11 mouse cellular contexts compared by ENCODE assay signal in the genomic region with DNA sequence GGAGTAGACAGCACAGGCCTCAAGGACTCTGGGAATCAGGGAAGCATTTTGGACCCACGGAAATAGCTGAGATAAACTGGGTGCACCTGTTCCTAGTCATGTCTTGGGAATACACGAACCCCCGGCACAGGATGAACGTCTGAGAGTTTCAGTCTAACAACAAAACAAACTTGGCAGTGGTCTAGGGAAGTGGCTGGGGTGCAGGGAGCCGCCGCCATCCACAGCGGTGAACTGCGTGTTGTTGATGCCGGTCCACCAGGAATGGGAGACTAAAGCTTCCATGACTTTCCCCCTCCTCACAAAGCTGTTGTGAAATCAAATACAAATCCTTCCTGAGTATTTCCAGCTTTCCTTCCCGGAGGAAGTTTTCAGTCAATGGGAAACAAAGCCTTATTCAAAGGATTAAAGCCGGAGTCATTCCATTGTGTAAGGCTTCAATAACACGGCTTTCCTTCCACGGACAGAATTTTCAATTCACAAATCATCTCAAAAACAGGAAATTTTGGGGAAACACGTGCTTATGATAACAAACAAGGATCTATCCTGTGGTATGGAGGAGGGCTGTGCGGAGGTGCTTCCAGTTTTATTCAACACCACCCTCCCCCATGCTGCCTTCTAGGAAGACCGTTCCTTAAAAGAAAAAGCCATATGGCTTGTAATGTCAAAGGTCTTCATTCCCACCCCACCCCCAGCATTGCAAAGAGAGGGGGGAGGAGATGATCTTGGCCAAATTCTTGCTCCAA. TPM values are rescaled to one million over a fixed set of nuclear protein-coding genes. Genes with fewer than 3 reads are reported as not detected.
DNase-seq lines count a peak whose midpoint lies in the region; ATAC-seq and TF ChIP-seq lines count a peak whose summit lies in the region.
"Had no signal": no experiment of that assay in that cellular context is flagged by ENCODE, and none has a peak within 500 bp of the region (broad histone marks: within the 10 kb centered on the region; RNA-seq: fewer than 3 reads in every experiment).

No protein-coding gene starts in this region.

- no peak for DNase-seq in hindbrain, postnatal 0 days (ENCODE audit: low spot score)
- DNase-seq in right cerebral cortex, adult 18-20 months, result peak; percentile 23
- DNase-seq in right cerebral cortex, postnatal 4 days, result no peak
- no peak for DNase-seq in spleen, postnatal 14 days (ENCODE audit: low spot score in 2 of 2)
- DNase-seq: cerebellum, adult 9-10 months had no signal

- no peak for ATAC-seq in hindbrain, embryonic 13.5 days (ENCODE audit: low FRiP score)
- ATAC-seq in hindbrain, postnatal 0 days, result no peak
- peak; percentile 33; the same call in 1 of the 2 replicates for ATAC-seq in forebrain, embryonic 12.5 days (ENCODE audit: low FRiP score)
- ATAC-seq in midbrain, embryonic 16.5 days, result no peak

- peak overlapping the region; percentile 5; the same call in 1 of the 2 replicates for H3K9ac ChIP-seq in hindbrain, embryonic 13.5 days
- no peak overlapping the region for H3K9ac ChIP-seq in hindbrain, postnatal 0 days (replicated peaks; ENCODE audit: low read length)
- no peak overlapping the region for H3K9ac ChIP-seq in forebrain, embryonic 12.5 days
- no peak overlapping the region for H3K9ac ChIP-seq in midbrain, embryonic 16.5 days (ENCODE audit: low read depth, low read length)
- H3K9ac ChIP-seq: embryonic facial prominence, embryonic 13.5 days; kidney, embryonic 15.5 days; lung, embryonic 15.5 days had no signal

- peaks cover 10% of the 10 kb centered on the region for H3K4me1 ChIP-seq in hindbrain, embryonic 13.5 days (replicated peaks)
- H3K4me1 ChIP-seq in hindbrain, postnatal 0 days (ENCODE audit: insufficient read depth, low read length), result no peaks in the 10 kb centered on the region
- H3K4me1 ChIP-seq in forebrain, embryonic 12.5 days, result peaks cover 12% of the 10 kb centered on the region
- H3K4me1 ChIP-seq in midbrain, embryonic 16.5 days (ENCODE audit: control insufficient read depth, insufficient read depth, low read length), result peaks cover 7% of the 10 kb centered on the region; the same call in 1 of the 2 replicates
- H3K4me1 ChIP-seq: lung, embryonic 15.5 days had no signal

- WGBS in hindbrain, embryonic 13.5 days, result 35% methylated on average over 16 of the region's 16 CpGs
- WGBS in hindbrain, postnatal 0 days, result 36% methylated on average over 16 of the region's 16 CpGs
- 20% methylated on average over 16 of the region's 16 CpGs for WGBS in forebrain, embryonic 12.5 days
- WGBS in midbrain, embryonic 16.5 days, result 17% methylated on average over 16 of the region's 16 CpGs

- H3K4me3 ChIP-seq in hindbrain, embryonic 13.5 days, result no peak overlapping the region
- no peak overlapping the region for H3K4me3 ChIP-seq in hindbrain, postnatal 0 days (ENCODE audit: low read length)
- no peak overlapping the region for H3K4me3 ChIP-seq in forebrain, embryonic 12.5 days (replicated peaks)
- no peak overlapping the region for H3K4me3 ChIP-seq in midbrain, embryonic 16.5 days (ENCODE audit: low read depth, low read length)
- H3K4me3 ChIP-seq: embryonic facial prominence, embryonic 13.5 days; kidney, embryonic 15.5 days; lung, embryonic 15.5 days had no signal

- H3K27me3 ChIP-seq in hindbrain, embryonic 13.5 days, result no peaks in the 10 kb centered on the region
- no peaks in the 10 kb centered on the region for H3K27me3 ChIP-seq in hindbrain, postnatal 0 days (ENCODE audit: insufficient read depth, low read length)
- H3K27me3 ChIP-seq in forebrain, embryonic 12.5 days, result no peaks in the 10 kb centered on the region; the same call in 1 of the 2 replicates
- H3K27me3 ChIP-seq in midbrain, embryonic 16.5 days (ENCODE audit: control insufficient read depth, insufficient read depth, low read depth, low read length), result no peaks in the 10 kb centered on the region
- H3K27me3 ChIP-seq: embryonic facial prominence, embryonic 13.5 days; kidney, embryonic 15.5 days; lung, embryonic 15.5 days had no signal

- H3K9me3 ChIP-seq in hindbrain, embryonic 13.5 days, result no peaks in the 10 kb centered on the region
- no peaks in the 10 kb centered on the region for H3K9me3 ChIP-seq in hindbrain, postnatal 0 days (ENCODE audit: low read length)
- H3K9me3 ChIP-seq in forebrain, embryonic 12.5 days, result no peaks in the 10 kb centered on the region
- no peaks in the 10 kb centered on the region for H3K9me3 ChIP-seq in midbrain, embryonic 16.5 days (replicated peaks; ENCODE audit: control insufficient read depth, low read length, poor library complexity, severe bottlenecking)
- H3K9me3 ChIP-seq: embryonic facial prominence, embryonic 13.5 days; kidney, embryonic 15.5 days; lung, embryonic 15.5 days had no signal

- no peak for TF ChIP-seq CTCF in hindbrain, postnatal 0 days (IDR thresholded peaks at IDR 0.05; ENCODE audit: low read depth)

- no peak overlapping the region for H3K27ac ChIP-seq in hindbrain, embryonic 13.5 days
- no peak overlapping the region for H3K27ac ChIP-seq in hindbrain, postnatal 0 days
- H3K27ac ChIP-seq in forebrain, embryonic 12.5 days, result no peak overlapping the region
- no peak overlapping the region for H3K27ac ChIP-seq in midbrain, embryonic 16.5 days (ENCODE audit: low read length)
- H3K27ac ChIP-seq: embryonic facial prominence, embryonic 13.5 days; kidney, embryonic 15.5 days; lung, embryonic 15.5 days had no signal

- H3K36me3 ChIP-seq in hindbrain, embryonic 13.5 days, result no peaks in the 10 kb centered on the region
- H3K36me3 ChIP-seq in hindbrain, postnatal 0 days (ENCODE audit: insufficient read depth, low read length), result no peaks in the 10 kb centered on the region
- no peaks in the 10 kb centered on the region for H3K36me3 ChIP-seq in forebrain, embryonic 12.5 days (replicated peaks)
- H3K36me3 ChIP-seq in midbrain, embryonic 16.5 days (ENCODE audit: control insufficient read depth, insufficient read depth, low read length), result no peaks in the 10 kb centered on the region
- H3K36me3 ChIP-seq: embryonic facial prominence, embryonic 13.5 days; kidney, embryonic 15.5 days; lung, embryonic 15.5 days had no signal

- H3K4me2 ChIP-seq in hindbrain, embryonic 13.5 days, result no peak overlapping the region
- H3K4me2 ChIP-seq in hindbrain, postnatal 0 days (ENCODE audit: low read depth, low read length), result no peak overlapping the region
- peak overlapping the region; percentile 9; the same call in 1 of the 2 replicates for H3K4me2 ChIP-seq in forebrain, embryonic 12.5 days
- 0 out of 2 replicates have a peak overlapping the region, but pooled peaks have one; percentile 13 for H3K4me2 ChIP-seq in midbrain, embryonic 16.5 days (ENCODE audit: low read length)
- H3K4me2 ChIP-seq: embryonic facial prominence, embryonic 13.5 days; kidney, embryonic 15.5 days; lung, embryonic 15.5 days had no signal

RNA-seq across cellular contexts. Expression of a gene that starts 23.4 kb away (rescaled TPM):
- 163 and 165 TPM in 2 replicates for polyA plus RNA-seq in hindbrain, embryonic 13.5 days (2015; fragmentation: Nextera tagmentation; extraction: Ambion mirVana)
- 53.8 and 64.0 TPM in 2 replicates for total RNA-seq in hindbrain, postnatal 0 days (2014; rRNA removed)
- 130 and 139 TPM in 2 replicates for polyA plus RNA-seq in hindbrain, postnatal 0 days (2015; fragmentation: Nextera tagmentation; extraction: Ambion mirVana)
- 164 and 165 TPM in 2 replicates for polyA plus RNA-seq in forebrain, embryonic 12.5 days (2016; fragmentation: Nextera tagmentation; extraction: Ambion mirVana)
- polyA plus RNA-seq in midbrain, embryonic 16.5 days (2015; fragmentation: Nextera tagmentation; extraction: Ambion mirVana), result 123 and 124 TPM in 2 replicates

Comparison
In these comparisons a context has a peak if more than half of its experiments do, and no peak if none do; other contexts are left out.
1. H3K4me2 ChIP-seq: peak in forebrain, embryonic 12.5 days (single experiment) and midbrain, embryonic 16.5 days (single experiment); none in hindbrain, embryonic 13.5 days (single experiment) and hindbrain, postnatal 0 days (single experiment).